Mouse (Mus musculus): ENCODE results near the gene Plekhb1. TPM values are rescaled to one million over a fixed set of nuclear protein-coding genes. Genes with fewer than 3 reads are reported as not detected.

Gene Plekhb1
- polyA plus RNA-seq, 1 experiment from 2014 or later: 8.3 TPM

GRCm38 (mm10) chr7:100649826-100650225, 12.4 kb downstream of the Plekhb1 start:
- DNase-seq (ENCODE audit: low spot score) (no peak), ATAC-seq (ENCODE audit: low FRiP score) (no peak)
- no peaks in the 10 kb centered on the region for H3K27me3 ChIP-seq (ENCODE audit: control insufficient read depth, insufficient read depth, low read length)
- 67% methylated on average over 8 of the region's 8 CpGs for WGBS
- H3K27ac ChIP-seq (ENCODE audit: low read depth, low read length): no peak overlapping the region
- peaks cover 5% of the 10 kb centered on the region; the same call in 1 of the 2 replicates for H3K4me1 ChIP-seq (replicated peaks; ENCODE audit: control insufficient read depth, insufficient read depth, low read length)
- no peak overlapping the region for H3K4me2 ChIP-seq (replicated peaks; ENCODE audit: low read depth, low read length)
- no peak overlapping the region for H3K4me3 ChIP-seq (ENCODE audit: low read depth, low read length)
- H3K9ac ChIP-seq (ENCODE audit: low read depth, low read length): no peak overlapping the region
- H3K9me3 ChIP-seq (ENCODE audit: control insufficient read depth, low read length): no peaks in the 10 kb centered on the region
- H3K36me3 ChIP-seq (ENCODE audit: control insufficient read depth, insufficient read depth, low read length): no peaks in the 10 kb centered on the region

DNA sequence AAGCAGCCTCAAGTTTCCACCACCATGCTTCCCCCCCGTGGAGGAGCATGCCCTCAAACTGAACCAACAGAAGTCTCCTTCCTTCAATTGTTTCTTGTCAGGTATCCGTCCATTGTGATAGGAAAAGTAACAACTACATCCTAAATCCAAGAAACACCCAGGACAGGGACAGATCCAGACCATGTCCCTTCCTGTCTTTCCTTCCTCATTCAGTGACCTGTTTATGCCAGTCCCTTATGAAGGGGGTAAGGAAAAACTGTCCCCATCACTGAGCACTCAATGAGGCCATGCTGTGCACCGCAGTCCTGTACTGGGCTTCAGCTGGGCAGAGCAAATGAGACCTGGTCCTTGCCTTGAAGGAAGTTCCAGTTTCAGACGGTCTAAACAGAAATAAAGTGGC, 13.1 kb downstream of the Plekhb1 start:
- DNase-seq (ENCODE audit: low spot score): no peak
- H3K4me1 ChIP-seq (replicated peaks; ENCODE audit: control insufficient read depth, insufficient read depth, low read length): peaks cover 5% of the 10 kb centered on the region; the same call in 1 of the 2 replicates
- no peaks in the 10 kb centered on the region for H3K36me3 ChIP-seq (ENCODE audit: control insufficient read depth, insufficient read depth, low read length)
- 87% methylated on average over 4 of the region's 4 CpGs for WGBS
- no peaks in the 10 kb centered on the region for H3K9me3 ChIP-seq (ENCODE audit: control insufficient read depth, low read length)
- H3K4me3 ChIP-seq (ENCODE audit: low read depth, low read length): no peak overlapping the region
- ATAC-seq (ENCODE audit: low FRiP score): no peak
- H3K27ac ChIP-seq (ENCODE audit: low read depth, low read length): no peak overlapping the region
- no peak overlapping the region for H3K4me2 ChIP-seq (replicated peaks; ENCODE audit: low read depth, low read length)
- H3K27me3 ChIP-seq (ENCODE audit: control insufficient read depth, insufficient read depth, low read length): no peaks in the 10 kb centered on the region
- no peak overlapping the region for H3K9ac ChIP-seq (ENCODE audit: low read depth, low read length)

- Histone ChIP-seq H3K9me3 (ENCODE audit: control insufficient read depth, low read length) (no peaks in the 10 kb centered on the region), H3K27me3 (ENCODE audit: control insufficient read depth, insufficient read depth, low read length) (no peaks in the 10 kb centered on the region), H3K36me3 (ENCODE audit: control insufficient read depth, insufficient read depth, low read length) (no peaks in the 10 kb centered on the region), H3K4me3 (ENCODE audit: low read depth, low read length) (no peak overlapping the region), H3K27ac (ENCODE audit: low read depth, low read length) (no peak overlapping the region), H3K4me2 (replicated peaks; ENCODE audit: low read depth, low read length) (no peak overlapping the region), H3K9ac (ENCODE audit: low read depth, low read length) (no peak overlapping the region), H3K4me1 (replicated peaks; ENCODE audit: control insufficient read depth, insufficient read depth, low read length) (no peaks in the 10 kb centered on the region)
- ATAC-seq (ENCODE audit: low FRiP score): peak; percentile 51; the same call in 1 of the 2 replicates
- 30% methylated on average over 3 of the region's 3 CpGs for WGBS
- peak; percentile 81 for DNase-seq (ENCODE audit: low spot score)
These were observed 17.1 kb downstream of the Plekhb1 start for GRCm38 (mm10) chr7:100645147-100645546.

- Histone ChIP-seq H3K9ac (ENCODE audit: low read depth, low read length) (no peak overlapping the region), H3K27me3 (ENCODE audit: control insufficient read depth, insufficient read depth, low read length) (no peaks in the 10 kb centered on the region), H3K4me3 (ENCODE audit: low read depth, low read length) (no peak overlapping the region), H3K4me2 (replicated peaks; ENCODE audit: low read depth, low read length) (no peak overlapping the region), H3K9me3 (ENCODE audit: control insufficient read depth, low read length) (no peaks in the 10 kb centered on the region), H3K27ac (ENCODE audit: low read depth, low read length) (no peak overlapping the region), H3K4me1 (replicated peaks; ENCODE audit: control insufficient read depth, insufficient read depth, low read length) (no peaks in the 10 kb centered on the region), H3K36me3 (ENCODE audit: control insufficient read depth, insufficient read depth, low read length) (no peaks in the 10 kb centered on the region)
- DNase-seq (ENCODE audit: low spot score): no peak
- WGBS: 91% methylated on average over 4 of the region's 4 CpGs
- no peak for ATAC-seq (ENCODE audit: low FRiP score)
These were observed 19.8 kb downstream of the Plekhb1 start for GRCm38 (mm10) chr7:100642413-100642812.

DNA sequence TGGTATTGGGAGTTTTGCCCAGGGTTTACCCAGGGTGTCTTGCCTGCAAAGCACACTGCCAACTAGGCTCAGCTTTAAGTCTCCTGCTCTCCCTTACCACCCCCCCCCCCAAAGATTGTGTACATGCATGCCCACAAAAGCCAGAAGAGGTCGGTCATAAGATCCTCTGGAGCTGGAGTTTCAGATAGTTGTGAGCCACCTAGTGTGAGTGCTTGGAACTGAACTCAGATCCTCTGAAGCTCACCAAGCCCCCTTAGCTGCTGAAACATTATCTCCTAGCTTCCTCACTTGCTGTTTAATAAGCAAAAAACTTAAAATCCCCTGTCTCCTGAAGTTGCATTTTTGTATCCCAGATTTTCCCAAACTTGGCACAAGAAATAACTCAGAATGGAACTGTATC, 24.6 kb downstream of the Plekhb1 start:
- WGBS: 13% methylated on average over 1 of the region's 1 CpGs
- H3K27me3 ChIP-seq (ENCODE audit: control insufficient read depth, insufficient read depth, low read length): no peaks in the 10 kb centered on the region
- peak; percentile 46 for DNase-seq (ENCODE audit: low spot score)
- H3K4me2 ChIP-seq (replicated peaks; ENCODE audit: low read depth, low read length): no peak overlapping the region
- no peak overlapping the region for H3K4me3 ChIP-seq (ENCODE audit: low read depth, low read length)
- no peaks in the 10 kb centered on the region for H3K36me3 ChIP-seq (ENCODE audit: control insufficient read depth, insufficient read depth, low read length)
- no peak overlapping the region for H3K9ac ChIP-seq (ENCODE audit: low read depth, low read length)
- no peak overlapping the region for H3K27ac ChIP-seq (ENCODE audit: low read depth, low read length)
- H3K9me3 ChIP-seq (ENCODE audit: control insufficient read depth, low read length): no peaks in the 10 kb centered on the region
- no peaks in the 10 kb centered on the region for H3K4me1 ChIP-seq (replicated peaks; ENCODE audit: control insufficient read depth, insufficient read depth, low read length)
- ATAC-seq (ENCODE audit: low FRiP score): no peak

GRCm38 (mm10) chr7:100624538-100624937, 37.7 kb downstream of the Plekhb1 start:
- H3K9me3 ChIP-seq (ENCODE audit: control insufficient read depth, low read length): no peaks in the 10 kb centered on the region
- 83% methylated on average over 3 of the region's 3 CpGs for WGBS

GRCm38 (mm10) chr7:100622277-100622676, 39.9 kb downstream of the Plekhb1 start:
- Histone ChIP-seq H3K4me1 (replicated peaks; ENCODE audit: control insufficient read depth, insufficient read depth, low read length) (no peaks in the 10 kb centered on the region), H3K9ac (ENCODE audit: low read depth, low read length) (no peak overlapping the region), H3K4me3 (ENCODE audit: low read depth, low read length) (no peak overlapping the region), H3K27ac (ENCODE audit: low read depth, low read length) (no peak overlapping the region), H3K9me3 (ENCODE audit: control insufficient read depth, low read length) (no peaks in the 10 kb centered on the region), H3K27me3 (ENCODE audit: control insufficient read depth, insufficient read depth, low read length) (no peaks in the 10 kb centered on the region), H3K36me3 (ENCODE audit: control insufficient read depth, insufficient read depth, low read length) (no peaks in the 10 kb centered on the region), H3K4me2 (replicated peaks; ENCODE audit: low read depth, low read length) (no peak overlapping the region)
- DNase-seq (ENCODE audit: low spot score) (no peak), ATAC-seq (ENCODE audit: low FRiP score) (no peak)
- 74% methylated on average over 2 of the region's 2 CpGs for WGBS

More at GRCm38 (mm10) chr7:100624538-100624937, 37.7 kb downstream of the Plekhb1 start:
- no peak overlapping the region for H3K27ac ChIP-seq (ENCODE audit: low read depth, low read length)
- ATAC-seq (ENCODE audit: low FRiP score): no peak
- no peaks in the 10 kb centered on the region for H3K36me3 ChIP-seq (ENCODE audit: control insufficient read depth, insufficient read depth, low read length)
- no peak overlapping the region for H3K4me3 ChIP-seq (ENCODE audit: low read depth, low read length)
- DNase-seq (ENCODE audit: low spot score): no peak
- H3K27me3 ChIP-seq (ENCODE audit: control insufficient read depth, insufficient read depth, low read length): no peaks in the 10 kb centered on the region
- no peaks in the 10 kb centered on the region for H3K4me1 ChIP-seq (replicated peaks; ENCODE audit: control insufficient read depth, insufficient read depth, low read length)
- H3K4me2 ChIP-seq (replicated peaks; ENCODE audit: low read depth, low read length): no peak overlapping the region
- H3K9ac ChIP-seq (ENCODE audit: low read depth, low read length): no peak overlapping the region

GRCm38 (mm10) chr7:100616121-100616857, 45.9 kb downstream of the Plekhb1 start:
- Histone ChIP-seq H3K4me2 (replicated peaks; ENCODE audit: low read depth, low read length) (no peak overlapping the region), H3K4me3 (ENCODE audit: low read depth, low read length) (no peak overlapping the region), H3K9me3 (ENCODE audit: control insufficient read depth, low read length) (no peaks in the 10 kb centered on the region), H3K36me3 (ENCODE audit: control insufficient read depth, insufficient read depth, low read length) (no peaks in the 10 kb centered on the region), H3K9ac (ENCODE audit: low read depth, low read length) (no peak overlapping the region), H3K27me3 (ENCODE audit: control insufficient read depth, insufficient read depth, low read length) (no peaks in the 10 kb centered on the region), H3K4me1 (replicated peaks; ENCODE audit: control insufficient read depth, insufficient read depth, low read length) (no peaks in the 10 kb centered on the region), H3K27ac (ENCODE audit: low read depth, low read length) (no peak overlapping the region)
- 93% methylated on average over 4 of the region's 4 CpGs for WGBS
- DNase-seq (ENCODE audit: low spot score): no peak
- no peak for ATAC-seq (ENCODE audit: low FRiP score)

GRCm38 (mm10) chr7:100608910-100609309, 53.3 kb downstream of the Plekhb1 start:
- H3K4me3 ChIP-seq (ENCODE audit: low read depth, low read length): peak overlapping the region; percentile 82
- H3K27me3 ChIP-seq (ENCODE audit: control insufficient read depth, insufficient read depth, low read length): no peaks in the 10 kb centered on the region
- no peaks in the 10 kb centered on the region for H3K36me3 ChIP-seq (ENCODE audit: control insufficient read depth, insufficient read depth, low read length)
- no peaks in the 10 kb centered on the region for H3K9me3 ChIP-seq (ENCODE audit: control insufficient read depth, low read length)
- no peak for DNase-seq (ENCODE audit: low spot score)
- 0 out of 2 replicates have a peak, but pooled peaks cover 2% of the 10 kb centered on the region for H3K4me1 ChIP-seq (replicated peaks; ENCODE audit: control insufficient read depth, insufficient read depth, low read length)
- 22% methylated on average over 4 of the region's 4 CpGs for WGBS
- no peak for ATAC-seq (ENCODE audit: low FRiP score)
- peak overlapping the region; percentile 67 for H3K4me2 ChIP-seq (replicated peaks; ENCODE audit: low read depth, low read length)
- H3K9ac ChIP-seq (ENCODE audit: low read depth, low read length): peak overlapping the region; percentile 99
- peak overlapping the region; percentile 99 for H3K27ac ChIP-seq (ENCODE audit: low read depth, low read length)

Measured in hindbrain, embryonic 11.5 days (tissue).